Mouse (Mus musculus) hindbrain, postnatal 0 days (tissue): ENCODE measurements around the gene Kcnj11. TPM values are rescaled to one million over a fixed set of nuclear protein-coding genes. Genes with fewer than 3 reads are reported as not detected.

Experiments used
- ATAC-seq: fragments of 200-750 bp; cut with Nextera tagmentation; 2 replicates; pipeline ENCODE4 v1.8.0; 2017; ENCODE audit warnings: mild to moderate bottlenecking, moderate TSS enrichment, moderate library complexity
- DNase-seq: peaks from one replicate; pipeline ENCODE4 v3.0.0-alpha.2; 2015; ENCODE audit warnings: low spot score
- H3K27ac ChIP-seq: fragments of 300-500 bp; sonication (generic); 2 replicates; pipeline ENCODE4 v1.5.1; 2014; ENCODE audit warnings: mild to moderate bottlenecking
- H3K27me3 ChIP-seq: fragments of 300-500 bp; sonication (generic); 2 replicates; pipeline ENCODE4 v1.6.1; 2014; ENCODE audit warnings: low read length, mixed read lengths; ENCODE audit not compliant: insufficient read depth
- H3K36me3 ChIP-seq: fragments of 300-500 bp; sonication (generic); 2 replicates; pipeline ENCODE4 v1.6.1; 2014; ENCODE audit warnings: low read length, mixed read lengths; ENCODE audit not compliant: insufficient read depth
- H3K4me1 ChIP-seq: fragments of 300-500 bp; sonication (generic); 2 replicates; pipeline ENCODE4 v1.6.1; 2014; ENCODE audit warnings: antibody characterized with exemption, low read length, mixed read lengths; ENCODE audit not compliant: insufficient read depth
- H3K4me2 ChIP-seq: fragments of 300-500 bp; sonication (generic); 2 replicates; pipeline ENCODE4 v1.6.1; 2014; ENCODE audit warnings: low read depth, mild to moderate bottlenecking, low read length, moderate library complexity, mixed read lengths
- H3K4me3 ChIP-seq: fragments of 300-500 bp; sonication (generic); 2 replicates; pipeline ENCODE4 v1.5.1; 2014; ENCODE audit warnings: low read length
- H3K9ac ChIP-seq: fragments of 300-500 bp; sonication (generic); replicated peaks from 2 replicates; pipeline ENCODE4 v1.6.1; 2014; ENCODE audit warnings: mild to moderate bottlenecking, low read length, moderate library complexity, mixed read lengths
- H3K9me3 ChIP-seq: fragments of 300-500 bp; sonication (generic); 2 replicates; pipeline ENCODE4 v1.6.1; 2016; ENCODE audit warnings: low read length, mixed read lengths
- CTCF ChIP-seq: IDR thresholded peaks from 2 replicates; pipeline ENCODE4 v1.5.1; 2016; ENCODE audit warnings: antibody characterized with exemption, control low read depth, low read depth
- WGBS: fragments of 180-500 bp; shearing (Covaris S2); extraction: QIAGEN DNeasy Blood & Tissue Kit; methylation state at CpG from one replicate; pipeline ENCODE4 v1.1.7; 2014; 5-methylcytosine and 5-hydroxymethylcytosine counted together
- polyA plus RNA-seq: library from polyadenylated mRNA; unstranded; fragments of >200 nt; fragmentation: Nextera tagmentation; extraction: Ambion mirVana; gene quantifications from 2 replicates; pipeline ENCODE4 v1.2.1, GENCODE M21; 2015
- total RNA-seq: library from RNA; depleted of rRNA; stranded (reverse); fragments of >200 nt; gene quantifications from 2 replicates; pipeline ENCODE4 v1.2.3, GENCODE M21; 2014

Gene Kcnj11
- total and polyA plus RNA-seq, 2 experiments from 2014 or later, result 3.0 to 18.7 TPM

DNA sequence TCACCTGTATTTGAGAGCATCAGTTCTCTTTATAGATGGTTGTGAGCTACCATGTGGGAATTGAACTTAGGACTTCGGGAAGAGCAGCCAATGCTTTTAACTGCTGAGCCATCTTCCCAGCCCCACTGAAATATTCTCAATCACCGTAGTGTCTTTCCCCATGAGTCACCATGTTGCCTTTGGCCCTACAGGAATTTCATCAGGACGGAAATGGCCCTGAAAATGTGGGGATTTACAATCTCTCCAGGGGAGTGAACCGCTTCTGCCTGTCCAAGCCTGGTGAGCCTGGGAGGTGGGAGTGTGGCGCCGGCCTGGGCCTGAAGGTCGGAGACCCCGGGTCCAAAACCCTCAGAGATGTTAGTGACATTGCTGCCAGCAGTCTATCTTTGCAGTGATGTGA is 39.9 kb downstream of the Kcnj11 start:
- ATAC-seq (no peak), DNase-seq (no peak)
- Histone ChIP-seq H3K9ac (no peak overlapping the region), H3K9me3 (no peaks in the 10 kb centered on the region), H3K4me3 (no peak overlapping the region), H3K4me2 (no peak overlapping the region), H3K4me1 (no peaks in the 10 kb centered on the region), H3K27me3 (no peaks in the 10 kb centered on the region), H3K27ac (no peak overlapping the region), H3K36me3 (peaks cover 37% of the 10 kb centered on the region)
- no peak for TF ChIP-seq CTCF
- 95% methylated on average over 8 of the region's 8 CpGs for WGBS

DNA sequence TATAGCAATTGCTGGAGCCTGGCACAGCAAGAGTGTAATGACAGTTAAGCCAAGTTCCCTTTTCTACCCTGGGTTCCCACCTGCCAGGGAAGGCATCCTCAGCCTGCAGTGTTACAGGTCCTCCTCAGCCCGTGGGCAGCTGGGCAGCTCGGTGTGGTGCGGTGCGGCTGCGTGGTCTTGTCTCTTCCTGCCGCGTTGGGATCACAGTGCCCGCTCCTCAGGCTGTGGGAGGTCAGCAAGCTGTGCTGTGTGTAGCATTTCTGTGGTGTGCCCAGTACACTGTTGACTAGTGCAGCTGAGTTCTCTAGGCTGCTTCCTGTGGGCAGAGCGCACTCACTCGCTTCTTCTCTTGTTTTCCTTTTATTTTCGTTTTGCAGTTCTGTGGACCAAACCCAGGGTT is 41.7 kb downstream of the Kcnj11 start:
- Histone ChIP-seq H3K36me3 (peaks cover 51% of the 10 kb centered on the region), H3K4me1 (no peaks in the 10 kb centered on the region), H3K9ac (no peak overlapping the region), H3K9me3 (no peaks in the 10 kb centered on the region), H3K4me3 (no peak overlapping the region), H3K4me2 (no peak overlapping the region), H3K27ac (no peak overlapping the region), H3K27me3 (no peaks in the 10 kb centered on the region)
- 83% methylated on average over 11 of the region's 11 CpGs for WGBS
- ATAC-seq, result no peak
- no peak for DNase-seq
- no peak for TF ChIP-seq CTCF

DNA sequence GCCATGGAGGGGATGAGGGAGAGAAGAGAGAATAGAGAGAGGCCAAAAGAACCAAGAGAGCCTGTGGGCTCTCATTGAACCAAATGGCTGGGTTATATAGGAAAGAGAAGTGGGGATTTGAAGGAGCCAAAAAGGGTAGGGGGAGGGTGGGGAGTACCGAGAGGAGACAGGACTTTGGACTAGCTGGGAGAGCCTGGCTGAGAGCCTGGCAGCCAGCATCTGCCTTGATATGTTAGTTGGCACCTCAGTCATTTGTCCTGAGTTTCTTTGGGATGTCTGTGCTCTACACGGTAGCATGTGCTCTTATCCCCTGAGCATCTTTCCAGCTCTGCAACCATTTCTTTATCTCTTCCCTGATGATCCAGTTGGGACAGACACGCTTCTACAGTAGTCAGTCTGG is 47.0 kb downstream of the Kcnj11 start:
- Histone ChIP-seq H3K4me2 (no peak overlapping the region), H3K4me3 (no peak overlapping the region), H3K9ac (no peak overlapping the region), H3K27me3 (no peaks in the 10 kb centered on the region), H3K27ac (no peak overlapping the region), H3K9me3 (no peaks in the 10 kb centered on the region), H3K4me1 (no peaks in the 10 kb centered on the region), H3K36me3 (peaks cover 47% of the 10 kb centered on the region; the same call in 1 of the 2 replicates)
- 74% methylated on average over 3 of the region's 3 CpGs for WGBS
- no peak for TF ChIP-seq CTCF
- DNase-seq (peak; percentile 11), ATAC-seq (no peak)

GRCm38 (mm10) chr7:46052161-46052821 is 48.3 kb downstream of the Kcnj11 start:
- no peak overlapping the region for H3K4me3 ChIP-seq
- no peaks in the 10 kb centered on the region for H3K4me1 ChIP-seq
- peak; percentile 65 for DNase-seq
- peak; percentile 48; the same call in 1 of the 2 replicates for ATAC-seq
- no peak overlapping the region for H3K4me2 ChIP-seq
- H3K27me3 ChIP-seq, result no peaks in the 10 kb centered on the region
- peaks cover 41% of the 10 kb centered on the region; the same call in 1 of the 2 replicates for H3K36me3 ChIP-seq
- H3K9ac ChIP-seq, result no peak overlapping the region
- TF ChIP-seq CTCF, result peak; percentile 61
- H3K27ac ChIP-seq, result no peak overlapping the region
- WGBS, result 69% methylated on average over 4 of the region's 4 CpGs
- H3K9me3 ChIP-seq, result no peaks in the 10 kb centered on the region

GRCm38 (mm10) chr7:46049981-46050380 is 50.6 kb downstream of the Kcnj11 start:
- Histone ChIP-seq H3K9me3 (no peaks in the 10 kb centered on the region), H3K9ac (no peak overlapping the region), H3K27me3 (no peaks in the 10 kb centered on the region), H3K4me3 (no peak overlapping the region), H3K36me3 (peaks cover 50% of the 10 kb centered on the region), H3K4me2 (no peak overlapping the region), H3K27ac (no peak overlapping the region), H3K4me1 (no peaks in the 10 kb centered on the region)
- DNase-seq (peak; percentile 35), ATAC-seq (peak; percentile 35; the same call in 1 of the 2 replicates)
- TF ChIP-seq CTCF, result no peak
- WGBS, result 60% methylated on average over 7 of the region's 7 CpGs

GRCm38 (mm10) chr7:46047873-46048562 is 52.5 kb downstream of the Kcnj11 start:
- Histone ChIP-seq H3K4me2 (no peak overlapping the region), H3K27me3 (no peaks in the 10 kb centered on the region), H3K4me3 (no peak overlapping the region), H3K27ac (no peak overlapping the region), H3K9ac (no peak overlapping the region), H3K9me3 (no peaks in the 10 kb centered on the region), H3K4me1 (no peaks in the 10 kb centered on the region), H3K36me3 (peaks cover 45% of the 10 kb centered on the region)
- no peak for TF ChIP-seq CTCF
- DNase-seq (no peak), ATAC-seq (no peak)
- 92% methylated on average over 13 of the region's 13 CpGs for WGBS

DNA sequence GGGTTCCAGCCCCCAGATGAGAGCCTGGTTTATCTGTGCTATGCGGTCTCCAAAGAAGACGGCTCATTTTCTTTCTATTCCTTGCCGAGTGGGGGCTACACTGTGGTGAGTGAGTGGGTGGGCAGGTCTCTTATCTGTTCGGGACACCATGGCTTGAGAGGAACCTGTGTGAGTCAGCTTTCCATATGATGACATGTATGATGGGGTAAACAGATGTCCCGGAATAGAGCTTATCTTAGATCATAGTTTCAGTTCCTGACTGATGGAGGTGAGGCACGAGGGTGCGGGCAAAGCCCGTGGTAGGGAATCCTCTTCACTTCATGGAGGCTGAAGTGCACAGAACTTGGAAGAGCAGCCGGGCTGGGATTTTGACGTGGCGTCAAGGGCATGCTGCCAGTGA is 54.7 kb downstream of the Kcnj11 start:
- Histone ChIP-seq H3K4me2 (no peak overlapping the region), H3K36me3 (peaks cover 53% of the 10 kb centered on the region), H3K27me3 (no peaks in the 10 kb centered on the region), H3K9ac (no peak overlapping the region), H3K4me3 (no peak overlapping the region), H3K9me3 (no peaks in the 10 kb centered on the region), H3K4me1 (no peaks in the 10 kb centered on the region), H3K27ac (no peak overlapping the region)
- ATAC-seq (no peak), DNase-seq (no peak)
- WGBS, result 95% methylated on average over 11 of the region's 11 CpGs
- TF ChIP-seq CTCF, result no peak
